Mouse (Mus musculus) layer of hippocampus, adult 2 months (tissue): ENCODE results near the gene Xlr. TPM values are rescaled to one million over a fixed set of nuclear protein-coding genes. Genes with fewer than 3 reads are reported as not detected.
A peak's percentile ranks its signal among the peaks of the same experiment; 100 is the strongest.
"Not testable (repeated sequence)": the region's sequence is repeated elsewhere in the genome, so short reads cannot be mapped to it uniquely, and the experiment has no call there.

Experiments used
- DNase-seq, 2 experiments: peaks; one replicate each; pipeline ENCODE4 v3.0.0; 2022; ENCODE audit warnings: low spot score in 2 of 2
- H3K27ac ChIP-seq: fragments of 200-600 bp; 2 replicates; pipeline ENCODE4 v1.8.1; 2022
- H3K4me3 ChIP-seq: fragments of 200-600 bp; 2 replicates; pipeline ENCODE4 v1.8.1; 2022; ENCODE audit warnings: mild to moderate bottlenecking
- CTCF ChIP-seq: fragments of 200-600 bp; conservative IDR thresholded peaks from 2 replicates; pipeline ENCODE4 v1.8.1; 2022; ENCODE audit warnings: antibody characterized with exemption, mild to moderate bottlenecking, moderate library complexity
- long read RNA-seq, 2 experiments: library from polyadenylated mRNA; stranded (forward); transcript quantifications; one replicate each; pipeline ENCODE4 v2.0.0; 2021; ENCODE audit warnings: borderline mapping rate in 2 of 2
- total RNA-seq, 2 experiments: library from RNA; stranded (reverse); gene quantifications; 2 replicates each; pipeline ENCODE4 v1.2.3; 2021

The Xlr gene
- total RNA-seq: 1 to 10 TPM in 1 of 2 experiments, under 1 TPM in 1; 0.95 to 1.5 TPM
- long read RNA-seq, experiment 1, partial matches to known transcripts: 1 of 1 reads
- long read RNA-seq, experiment 1, other reads (novel, unspliced or antisense): 0 of 1 reads
- long read RNA-seq, experiment 2, partial matches to known transcripts: 0 of 1 reads
- long read RNA-seq, experiment 2, other reads (novel, unspliced or antisense): 1 of 1 reads

- not testable (repeated sequence) for H3K27ac ChIP-seq, DNase-seq, H3K4me3 ChIP-seq
Measured at GRCm38 (mm10) chrX:53797519-53797918, at the start of gene Xlr. Gene Xlr, minus strand, starts transcription at chrX:53797706.

GRCm38 (mm10) chrX:53799074-53799473, 1.6 kb upstream of the Xlr start:
- peak; percentile 74 for TF ChIP-seq CTCF
- Histone ChIP-seq H3K27ac (no peak overlapping the region), H3K4me3 (no peak overlapping the region)
- DNase-seq: no peak

GRCm38 (mm10) chrX:53776276-53776675, 21.2 kb downstream of the Xlr start, which contains the start of gene Zfp36l3:
Gene Zfp36l3, minus strand, starts transcription at chrX:53776394.
- no peak within 1 kb of the TSS for H3K27ac ChIP-seq
- H3K4me3 ChIP-seq: no peak within 1 kb of the TSS
- TF ChIP-seq CTCF: no peak
- DNase-seq: no peak

GRCm38 (mm10) chrX:53757736-53758135, 39.8 kb downstream of the Xlr start, which contains the start of gene 1700013H16Rik:
Gene 1700013H16Rik, minus strand, starts transcription at chrX:53757831.
- H3K27ac ChIP-seq: no peak within 1 kb of the TSS
- no peak for DNase-seq
- no peak for TF ChIP-seq CTCF
- H3K4me3 ChIP-seq: no peak within 1 kb of the TSS

GRCm38 (mm10) chrX:53752851-53753250, 44.7 kb downstream of the Xlr start:
- Histone ChIP-seq H3K27ac (no peak overlapping the region), H3K4me3 (no peak overlapping the region)
- no peak for TF ChIP-seq CTCF
- no peak for DNase-seq

GRCm38 (mm10) chrX:53728967-53729366, 68.5 kb downstream of the Xlr start:
- no peak for TF ChIP-seq CTCF

More at GRCm38 (mm10) chrX:53728967-53729366, 68.5 kb downstream of the Xlr start:
- DNase-seq: no peak
- no peak overlapping the region for H3K4me3 ChIP-seq
- no peak overlapping the region for H3K27ac ChIP-seq

Other genes starting within 250 kb of the Xlr start
- 100 to 1,000 TPM; 174 to 189 TPM for gene Rtl8c, start 189.7 kb downstream of the Xlr start, total RNA-seq
- gene Gm14597, start 188.7 kb downstream of the Xlr start, total RNA-seq: under 1 TPM in 1 of 2 experiments, not detected in 1; 0.71 TPM
- gene Rtl8a, start 154.0 kb downstream of the Xlr start, total RNA-seq: 100 to 1,000 TPM; 198 to 264 TPM
- gene Rtl8b, start 127.3 kb downstream of the Xlr start, total RNA-seq: 100 to 1,000 TPM; 164 to 168 TPM
- not detected for gene 4930502E18Rik, start 72.9 kb downstream of the Xlr start, total RNA-seq
- gene 1700013H16Rik, start 39.9 kb downstream of the Xlr start, total RNA-seq: not detected
- not detected for gene Zfp36l3, start 21.3 kb downstream of the Xlr start, total RNA-seq